15 mouse cellular contexts compared by ENCODE assay signal in the genomic region with DNA sequence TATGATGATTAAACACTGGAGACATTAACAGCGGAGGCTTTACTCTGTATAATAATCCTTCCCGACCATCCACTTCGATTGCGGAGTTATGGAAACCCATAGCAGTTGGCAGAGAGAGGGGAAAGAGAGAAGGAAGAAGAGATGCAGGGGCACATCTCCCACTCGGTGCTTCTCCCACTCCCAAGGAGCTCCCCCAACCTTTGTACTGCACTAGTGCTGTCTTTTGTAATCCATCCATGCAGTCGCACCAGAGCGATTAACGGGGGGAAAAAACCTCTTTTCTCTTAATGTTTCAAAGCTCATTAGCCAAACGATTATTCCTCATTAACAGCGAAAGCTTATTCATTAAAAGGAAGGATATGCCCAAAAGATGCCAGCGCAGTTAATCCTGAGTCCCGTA.
DNase-seq lines count a peak whose midpoint lies in the region; ATAC-seq lines count a peak whose summit lies in the region.
"Had no signal": no experiment of that assay in that cellular context is flagged by ENCODE, and none has a peak within 500 bp of the region (broad histone marks: within the 10 kb centered on the region; RNA-seq: fewer than 3 reads in every experiment).

No protein-coding gene starts in this region.

- ATAC-seq in forebrain, embryonic 13.5 days = no peak
- 0 out of 2 replicates have a peak, but pooled peaks have one; percentile 18 for ATAC-seq in midbrain, embryonic 13.5 days
- no peak for ATAC-seq in midbrain, embryonic 11.5 days (ENCODE audit: low FRiP score)
- no peak for ATAC-seq in hindbrain, embryonic 15.5 days (ENCODE audit: low FRiP score, low read depth)
- ATAC-seq in neural tube, embryonic 15.5 days (ENCODE audit: low FRiP score) = no peak

- 25% methylated on average over 12 of the region's 12 CpGs for WGBS in forebrain, embryonic 13.5 days
- WGBS in forebrain, embryonic 10.5 days = 80% methylated on average over 12 of the region's 12 CpGs
- WGBS in midbrain, embryonic 13.5 days = 51% methylated on average over 12 of the region's 12 CpGs
- WGBS in midbrain, embryonic 11.5 days = 90% methylated on average over 12 of the region's 12 CpGs
- 34% methylated on average over 12 of the region's 12 CpGs for WGBS in hindbrain, embryonic 15.5 days
- 24% methylated on average over 12 of the region's 12 CpGs for WGBS in neural tube, embryonic 15.5 days

- DNase-seq in forebrain, embryonic 10.5 days (ENCODE audit: extremely low spot score, low spot score) = no peak
- DNase-seq in midbrain, embryonic 11.5 days (ENCODE audit: low spot score, missing footprints) = no peak
- no peak for DNase-seq in thymus, postnatal 25 days
- no peak for DNase-seq in natural killer cell, adult 2 months (ENCODE audit: low spot score in 2 of 2)
- DNase-seq: adrenal gland, postnatal 25 days; layer of hippocampus, adult 9-11 months; lung, postnatal 10 days; spleen, adult 18-20 months had no signal

- peaks cover 58% of the 10 kb centered on the region for H3K4me1 ChIP-seq in forebrain, embryonic 13.5 days
- H3K4me1 ChIP-seq in forebrain, embryonic 10.5 days = peaks cover 54% of the 10 kb centered on the region
- peaks cover 52% of the 10 kb centered on the region for H3K4me1 ChIP-seq in midbrain, embryonic 13.5 days (replicated peaks)
- H3K4me1 ChIP-seq in midbrain, embryonic 11.5 days (ENCODE audit: control insufficient read depth, insufficient read depth, low read length) = peaks cover 2% of the 10 kb centered on the region; the same call in 1 of the 2 replicates
- H3K4me1 ChIP-seq in hindbrain, embryonic 15.5 days (replicated peaks) = peaks cover 16% of the 10 kb centered on the region
- H3K4me1 ChIP-seq in neural tube, embryonic 15.5 days = peaks cover 21% of the 10 kb centered on the region
- H3K4me1 ChIP-seq: heart, embryonic 15.5 days had no signal

- peak overlapping the region; percentile 55 for H3K4me2 ChIP-seq in forebrain, embryonic 13.5 days
- peak overlapping the region; percentile 50 for H3K4me2 ChIP-seq in midbrain, embryonic 13.5 days (replicated peaks)
- no peak overlapping the region for H3K4me2 ChIP-seq in midbrain, embryonic 11.5 days
- peak overlapping the region; percentile 55 for H3K4me2 ChIP-seq in hindbrain, embryonic 15.5 days
- H3K4me2 ChIP-seq in neural tube, embryonic 15.5 days = peak overlapping the region; percentile 58
- H3K4me2 ChIP-seq: heart, embryonic 15.5 days had no signal

- peak overlapping the region; percentile 34 for H3K4me3 ChIP-seq in forebrain, embryonic 13.5 days
- H3K4me3 ChIP-seq in forebrain, embryonic 10.5 days = no peak overlapping the region
- peak overlapping the region; percentile 36 for H3K4me3 ChIP-seq in midbrain, embryonic 13.5 days (replicated peaks)
- H3K4me3 ChIP-seq in midbrain, embryonic 11.5 days (ENCODE audit: low read depth, low read length) = no peak overlapping the region
- H3K4me3 ChIP-seq in hindbrain, embryonic 15.5 days = peak overlapping the region; percentile 49
- H3K4me3 ChIP-seq in neural tube, embryonic 15.5 days (replicated peaks) = peak overlapping the region; percentile 46
- H3K4me3 ChIP-seq: heart, embryonic 15.5 days had no signal

- peak overlapping the region; percentile 52 for H3K9ac ChIP-seq in forebrain, embryonic 13.5 days
- peak overlapping the region; percentile 47 for H3K9ac ChIP-seq in midbrain, embryonic 13.5 days (replicated peaks)
- no peak overlapping the region for H3K9ac ChIP-seq in midbrain, embryonic 11.5 days (ENCODE audit: low read length)
- peak overlapping the region; percentile 65 for H3K9ac ChIP-seq in hindbrain, embryonic 15.5 days
- peak overlapping the region; percentile 62 for H3K9ac ChIP-seq in neural tube, embryonic 15.5 days (replicated peaks)
- H3K9ac ChIP-seq: heart, embryonic 15.5 days; liver, embryonic 14.5 days had no signal

- no peaks in the 10 kb centered on the region for H3K36me3 ChIP-seq in forebrain, embryonic 13.5 days (ENCODE audit: poor library complexity, severe bottlenecking)
- H3K36me3 ChIP-seq in forebrain, embryonic 10.5 days (replicated peaks) = no peaks in the 10 kb centered on the region
- no peaks in the 10 kb centered on the region for H3K36me3 ChIP-seq in midbrain, embryonic 13.5 days
- H3K36me3 ChIP-seq in midbrain, embryonic 11.5 days (ENCODE audit: control insufficient read depth, insufficient read depth, low read length) = no peaks in the 10 kb centered on the region
- no peaks in the 10 kb centered on the region for H3K36me3 ChIP-seq in hindbrain, embryonic 15.5 days
- no peaks in the 10 kb centered on the region for H3K36me3 ChIP-seq in neural tube, embryonic 15.5 days
- H3K36me3 ChIP-seq: heart, embryonic 15.5 days had no signal

- H3K9me3 ChIP-seq in forebrain, embryonic 13.5 days (replicated peaks) = no peaks in the 10 kb centered on the region
- H3K9me3 ChIP-seq in forebrain, embryonic 10.5 days = no peaks in the 10 kb centered on the region
- H3K9me3 ChIP-seq in midbrain, embryonic 13.5 days = no peaks in the 10 kb centered on the region
- no peaks in the 10 kb centered on the region for H3K9me3 ChIP-seq in midbrain, embryonic 11.5 days (ENCODE audit: control insufficient read depth, low read length)
- H3K9me3 ChIP-seq in hindbrain, embryonic 15.5 days = no peaks in the 10 kb centered on the region
- no peaks in the 10 kb centered on the region for H3K9me3 ChIP-seq in neural tube, embryonic 15.5 days (replicated peaks)
- H3K9me3 ChIP-seq: heart, embryonic 15.5 days had no signal

- H3K27me3 ChIP-seq in forebrain, embryonic 13.5 days = peaks cover 22% of the 10 kb centered on the region
- no peaks in the 10 kb centered on the region; the same call in 1 of the 2 replicates for H3K27me3 ChIP-seq in forebrain, embryonic 10.5 days (ENCODE audit: poor library complexity, severe bottlenecking)
- H3K27me3 ChIP-seq in midbrain, embryonic 13.5 days = no peaks in the 10 kb centered on the region
- no peaks in the 10 kb centered on the region for H3K27me3 ChIP-seq in midbrain, embryonic 11.5 days (ENCODE audit: control insufficient read depth, insufficient read depth, low read length)
- no peaks in the 10 kb centered on the region for H3K27me3 ChIP-seq in hindbrain, embryonic 15.5 days
- H3K27me3 ChIP-seq in neural tube, embryonic 15.5 days (replicated peaks) = no peaks in the 10 kb centered on the region
- H3K27me3 ChIP-seq: heart, embryonic 15.5 days had no signal

- H3K27ac ChIP-seq in forebrain, embryonic 13.5 days = peak overlapping the region; percentile 85
- H3K27ac ChIP-seq in forebrain, embryonic 10.5 days = no peak overlapping the region
- H3K27ac ChIP-seq in midbrain, embryonic 13.5 days = peak overlapping the region; percentile 92
- H3K27ac ChIP-seq in midbrain, embryonic 11.5 days (ENCODE audit: low read depth, low read length) = no peak overlapping the region
- H3K27ac ChIP-seq in hindbrain, embryonic 15.5 days (replicated peaks) = peak overlapping the region; percentile 83
- peak overlapping the region; percentile 86 for H3K27ac ChIP-seq in neural tube, embryonic 15.5 days (replicated peaks)
- H3K27ac ChIP-seq: heart, embryonic 15.5 days; liver, embryonic 14.5 days; stomach, postnatal 0 days had no signal

Comparison
In these comparisons a context has a peak if more than half of its experiments do, and no peak if none do; other contexts are left out.
1. H3K27ac ChIP-seq: peak in forebrain, embryonic 13.5 days (single experiment), midbrain, embryonic 13.5 days (single experiment), hindbrain, embryonic 15.5 days (single experiment) and neural tube, embryonic 15.5 days (single experiment); none in forebrain, embryonic 10.5 days (single experiment) and midbrain, embryonic 11.5 days (single experiment).
2. H3K4me3 ChIP-seq: peak in forebrain, embryonic 13.5 days (single experiment), midbrain, embryonic 13.5 days (single experiment), hindbrain, embryonic 15.5 days (single experiment) and neural tube, embryonic 15.5 days (single experiment); none in forebrain, embryonic 10.5 days (single experiment) and midbrain, embryonic 11.5 days (single experiment).